ENCODE assay signal across 16 mouse cellular contexts in the genomic region with DNA sequence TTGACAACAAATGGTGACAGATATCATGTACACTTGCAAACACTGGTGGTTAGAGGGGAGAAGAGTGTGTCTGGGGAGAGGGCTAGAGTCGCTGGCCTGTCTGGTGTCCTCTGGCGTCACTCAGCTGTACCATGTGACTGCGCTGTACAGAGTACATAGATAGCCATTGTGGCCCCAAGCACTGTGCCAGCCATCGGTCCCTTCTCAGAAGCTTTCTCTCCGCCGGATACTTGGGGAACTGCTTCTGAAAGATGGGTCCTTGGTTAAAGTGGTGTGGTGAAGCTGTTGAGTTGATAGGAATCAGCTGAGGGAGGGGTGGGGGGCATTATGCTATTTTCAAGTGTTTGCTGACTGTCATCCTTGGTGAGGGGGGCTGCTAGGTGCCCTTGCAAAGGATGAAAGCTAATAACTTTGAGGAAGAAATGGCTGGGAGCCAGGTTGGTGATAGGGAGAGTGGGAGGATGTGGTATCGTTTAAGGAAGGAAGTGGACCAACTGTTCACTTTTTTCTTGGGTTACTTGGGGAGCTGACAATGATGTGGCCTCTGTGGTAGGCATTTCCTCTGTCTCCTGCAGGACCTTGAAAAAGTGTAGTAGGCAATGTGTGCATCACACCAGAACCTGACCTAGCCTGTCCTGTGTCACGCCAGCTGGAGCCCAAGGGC. TPM values are rescaled to one million over a fixed set of nuclear protein-coding genes. Genes with fewer than 3 reads are reported as not detected.
A peak's percentile ranks its signal among the peaks of the same experiment; 100 is the strongest.
DNase-seq lines count a peak whose midpoint lies in the region; ATAC-seq and TF ChIP-seq lines count a peak whose summit lies in the region.
"Had no signal": no experiment of that assay in that cellular context is flagged by ENCODE, and none has a peak within 500 bp of the region (broad histone marks: within the 10 kb centered on the region; RNA-seq: fewer than 3 reads in every experiment).

No protein-coding gene starts in this region.

- peak; percentile 55 for ATAC-seq in G1E (ENCODE audit: extremely low read depth, insufficient number of reproducible peaks, low FRiP score, poor library complexity, severe bottlenecking)
- ATAC-seq in midbrain, embryonic 14.5 days (ENCODE audit: low FRiP score, low TSS enrichment): no peak
- ATAC-seq: forebrain, embryonic 14.5 days had no signal

- no peak for TF ChIP-seq CTCF in G1E (IDR thresholded peaks at IDR 0.05; ENCODE audit: low read depth, low read length)

- no peak overlapping the region for H3K27ac ChIP-seq in midbrain, embryonic 14.5 days (replicated peaks; ENCODE audit: low read depth, low read length)
- H3K27ac ChIP-seq in limb, embryonic 10.5 days: no peak overlapping the region
- H3K27ac ChIP-seq: embryonic facial prominence, embryonic 15.5 days; heart, embryonic 10.5 days; hindbrain, embryonic 12.5 days; lung, embryonic 15.5 days had no signal

- no peak overlapping the region for H3K4me3 ChIP-seq in G1E (ENCODE audit: low read depth, low read length)
- peak overlapping the region; percentile 88 for H3K4me3 ChIP-seq in megakaryocyte, embryonic 14.5 days (replicated peaks)
- H3K4me3 ChIP-seq in midbrain, embryonic 14.5 days (replicated peaks; ENCODE audit: low read depth, low read length): no peak overlapping the region
- H3K4me3 ChIP-seq in limb, embryonic 10.5 days: no peak overlapping the region
- H3K4me3 ChIP-seq: embryonic facial prominence, embryonic 15.5 days; heart, embryonic 10.5 days; hindbrain, embryonic 12.5 days; lung, embryonic 15.5 days had no signal

- H3K4me2 ChIP-seq in midbrain, embryonic 14.5 days (ENCODE audit: low read length): no peak overlapping the region
- H3K4me2 ChIP-seq: embryonic facial prominence, embryonic 15.5 days; hindbrain, embryonic 12.5 days; lung, embryonic 15.5 days; midbrain, embryonic 11.5 days had no signal

- H3K9ac ChIP-seq in midbrain, embryonic 14.5 days (replicated peaks; ENCODE audit: low read length): no peak overlapping the region
- H3K9ac ChIP-seq: embryonic facial prominence, embryonic 15.5 days; hindbrain, embryonic 12.5 days; lung, embryonic 15.5 days had no signal

- no peaks in the 10 kb centered on the region for H3K9me3 ChIP-seq in G1E (replicated peaks)
- H3K9me3 ChIP-seq in megakaryocyte, embryonic 14.5 days: no peaks in the 10 kb centered on the region
- no peaks in the 10 kb centered on the region for H3K9me3 ChIP-seq in midbrain, embryonic 14.5 days (ENCODE audit: control insufficient read depth, low read length)
- H3K9me3 ChIP-seq in limb, embryonic 10.5 days (replicated peaks): no peaks in the 10 kb centered on the region
- H3K9me3 ChIP-seq: embryonic facial prominence, embryonic 15.5 days; heart, embryonic 10.5 days; hindbrain, embryonic 12.5 days; lung, embryonic 15.5 days had no signal

- DNase-seq in 416B (ENCODE audit: low read depth) (peak; percentile 100), G1E (ENCODE audit: low spot score) (no peak)
- peak; percentile 35 for DNase-seq in induced T-regulatory cell, adult 2 months (ENCODE audit: low read depth)
- DNase-seq in midbrain, embryonic 14.5 days: no peak
- no peak for DNase-seq in limb, embryonic 10.5 days (ENCODE audit: low spot score)
- DNase-seq in cerebellum, adult 11 months: no peak
- DNase-seq: adrenal gland, adult 8-10 months; kidney, adult 11 months; kidney, postnatal 14 days had no signal

- no peaks in the 10 kb centered on the region for H3K36me3 ChIP-seq in G1E (replicated peaks)
- peaks cover 67% of the 10 kb centered on the region for H3K36me3 ChIP-seq in megakaryocyte, embryonic 14.5 days (replicated peaks; ENCODE audit: low read length)
- H3K36me3 ChIP-seq in midbrain, embryonic 14.5 days (ENCODE audit: control insufficient read depth, insufficient read depth, low read length): no peaks in the 10 kb centered on the region
- H3K36me3 ChIP-seq in limb, embryonic 10.5 days: no peaks in the 10 kb centered on the region
- H3K36me3 ChIP-seq: embryonic facial prominence, embryonic 15.5 days; heart, embryonic 10.5 days; hindbrain, embryonic 12.5 days; lung, embryonic 15.5 days had no signal

- H3K27me3 ChIP-seq in G1E (ENCODE audit: insufficient read depth, low read length): peaks cover 50% of the 10 kb centered on the region
- no peaks in the 10 kb centered on the region for H3K27me3 ChIP-seq in megakaryocyte, embryonic 14.5 days (replicated peaks)
- peaks cover 15% of the 10 kb centered on the region for H3K27me3 ChIP-seq in midbrain, embryonic 14.5 days (ENCODE audit: control insufficient read depth, insufficient read depth, low read length)
- H3K27me3 ChIP-seq in limb, embryonic 10.5 days (ENCODE audit: low read depth, poor library complexity, severe bottlenecking): peaks cover 44% of the 10 kb centered on the region

- peaks cover 27% of the 10 kb centered on the region for H3K4me1 ChIP-seq in G1E (ENCODE audit: insufficient read depth, low read depth, low read length)
- peaks cover 88% of the 10 kb centered on the region for H3K4me1 ChIP-seq in megakaryocyte, embryonic 14.5 days
- peaks cover 13% of the 10 kb centered on the region for H3K4me1 ChIP-seq in midbrain, embryonic 14.5 days (ENCODE audit: control insufficient read depth, insufficient read depth, low read length)
- peaks cover 19% of the 10 kb centered on the region for H3K4me1 ChIP-seq in limb, embryonic 10.5 days

- WGBS in midbrain, embryonic 14.5 days: 88% methylated on average over 8 of the region's 8 CpGs
- 86% methylated on average over 8 of the region's 8 CpGs for WGBS in limb, embryonic 10.5 days

RNA-seq across cellular contexts. Expression of a gene that starts 4.3 kb away (rescaled TPM):
- total RNA-seq in G1E (2014; fragmentation: Nextera tagmentation) (not detected in 2 replicates), G1E (2017) (0.38 and 0.58 TPM in 2 replicates)
- 0.03 TPM in 1 of 2 replicates, not detected in the other for polyA plus RNA-seq in G1E (2012)
- 75.1 and 120 TPM in 2 replicates for polyA plus RNA-seq in megakaryocyte, embryonic 14.5 days (2012; ENCODE audit: insufficient read depth, low replicate concordance)
- polyA plus RNA-seq in midbrain, embryonic 14.5 days (2014; fragmentation: Nextera tagmentation; extraction: Ambion mirVana): 0.36 and 0.53 TPM in 2 replicates
- polyA plus RNA-seq in limb, embryonic 10.5 days (2016; fragmentation: Nextera tagmentation; extraction: Ambion mirVana): 0.33 and 0.40 TPM in 2 replicates

RNA-seq across cellular contexts. Expression of a gene that starts 30.9 kb away (rescaled TPM):
- total RNA-seq in G1E (2014; fragmentation: Nextera tagmentation): 2.3 and 5.8 TPM in 2 replicates
- 13.8 and 18.2 TPM in 2 replicates for total RNA-seq in G1E (2017)
- 0.21 and 0.41 TPM in 2 replicates for polyA plus RNA-seq in G1E (2012)
- polyA plus RNA-seq in megakaryocyte, embryonic 14.5 days (2012; ENCODE audit: insufficient read depth, low replicate concordance): 1.2 TPM in 1 of 2 replicates, not detected in the other
- polyA plus RNA-seq in midbrain, embryonic 14.5 days (2014; fragmentation: Nextera tagmentation; extraction: Ambion mirVana): 0.65 and 6.2 TPM in 2 replicates
- 0.21 and 0.99 TPM in 2 replicates for polyA plus RNA-seq in limb, embryonic 10.5 days (2016; fragmentation: Nextera tagmentation; extraction: Ambion mirVana)

RNA-seq across cellular contexts. Expression of a gene that starts 31.3 kb away (rescaled TPM):
- total RNA-seq in G1E (2014; fragmentation: Nextera tagmentation) (14.0 and 16.9 TPM in 2 replicates), G1E (2017) (13.8 and 15.7 TPM in 2 replicates)
- 7.2 and 8.6 TPM in 2 replicates for polyA plus RNA-seq in G1E (2012)
- polyA plus RNA-seq in megakaryocyte, embryonic 14.5 days (2012; ENCODE audit: insufficient read depth, low replicate concordance): 3.6 and 7.2 TPM in 2 replicates
- polyA plus RNA-seq in midbrain, embryonic 14.5 days (2014; fragmentation: Nextera tagmentation; extraction: Ambion mirVana): 15.1 and 16.4 TPM in 2 replicates
- polyA plus RNA-seq in limb, embryonic 10.5 days (2016; fragmentation: Nextera tagmentation; extraction: Ambion mirVana): 8.9 and 10.3 TPM in 2 replicates

Comparison
In these comparisons a context has a peak if more than half of its experiments do, and no peak if none do; other contexts are left out.
1. DNase-seq: peak in 416B (single experiment) and induced T-regulatory cell, adult 2 months (single experiment); none in G1E (single experiment), midbrain, embryonic 14.5 days (single experiment), limb, embryonic 10.5 days (single experiment) and cerebellum, adult 11 months (single experiment).
2. RNA of a gene that starts 4.3 kb away (polyA plus RNA-seq): 75.1 to 120 TPM in megakaryocyte, embryonic 14.5 days; 0.33 to 0.40 TPM in limb, embryonic 10.5 days, 0.36 to 0.53 TPM in midbrain, embryonic 14.5 days and 0.03 TPM in G1E; every median in the first group is over 10 times any median in the second.